Mouse (Mus musculus): ENCODE data around the gene Klf13.

Gene Klf13

GRCm38 (mm10) chr7:63950931-63951607 lies 12.4 kb upstream of the Klf13 start:
- DNase-seq (ENCODE audit: low read depth, low spot score) = no peak

DNA sequence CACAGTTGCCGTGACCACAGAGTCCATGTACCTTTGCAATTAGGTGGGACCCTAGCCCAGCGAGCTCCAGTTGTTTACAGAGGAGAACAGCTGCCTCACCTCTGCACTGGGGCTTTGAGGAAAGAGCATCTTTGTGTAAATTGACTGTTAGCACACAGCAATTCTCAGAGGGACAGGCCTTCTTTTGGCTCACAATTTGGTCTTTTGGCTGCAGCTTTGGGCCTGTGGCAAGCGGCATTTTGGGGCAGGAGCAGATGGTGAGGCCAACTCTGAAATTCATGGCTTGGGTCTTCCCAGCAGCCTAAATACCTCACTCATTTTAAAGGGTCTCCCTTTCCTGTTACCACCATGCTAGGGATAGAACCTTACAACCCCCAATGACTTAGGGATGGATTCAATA lies 10.5 kb upstream of the Klf13 start:
- DNase-seq (ENCODE audit: low read depth, low spot score) = no peak

- DNase-seq (ENCODE audit: low read depth, low spot score) = peak; percentile 93
These were observed 9.1 kb upstream of the Klf13 start for GRCm38 (mm10) chr7:63947514-63948487.

GRCm38 (mm10) chr7:63943946-63944345 lies 5.2 kb upstream of the Klf13 start:
- DNase-seq (ENCODE audit: low read depth, low spot score) = no peak

DNA sequence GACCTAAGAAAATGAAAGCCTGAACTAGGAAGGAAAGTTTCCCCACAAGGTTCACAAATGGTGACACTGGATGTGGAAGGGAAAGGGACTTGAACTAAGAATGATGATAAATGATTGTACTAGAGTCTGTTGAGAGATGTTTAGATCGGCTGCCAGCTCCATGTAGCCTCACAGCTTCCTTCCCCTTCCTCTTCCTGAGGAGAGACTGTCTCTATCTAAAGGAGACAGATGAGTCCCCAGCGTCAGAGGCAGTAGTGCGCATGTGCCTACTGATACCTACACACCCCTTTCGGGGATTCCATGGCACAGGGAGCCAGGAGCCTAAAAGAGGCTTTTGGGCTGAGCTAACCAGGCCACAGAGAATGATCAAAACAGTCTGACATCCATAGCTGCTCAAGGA lies 2.8 kb upstream of the Klf13 start:
- DNase-seq (ENCODE audit: low read depth, low spot score) = no peak

- no peak for DNase-seq (ENCODE audit: low read depth, low spot score)
These were observed 2.3 kb upstream of the Klf13 start for GRCm38 (mm10) chr7:63941050-63941449.

- DNase-seq (ENCODE audit: low read depth, low spot score) = no peak
These were observed 1.6 kb upstream of the Klf13 start for GRCm38 (mm10) chr7:63940321-63940720.

DNA sequence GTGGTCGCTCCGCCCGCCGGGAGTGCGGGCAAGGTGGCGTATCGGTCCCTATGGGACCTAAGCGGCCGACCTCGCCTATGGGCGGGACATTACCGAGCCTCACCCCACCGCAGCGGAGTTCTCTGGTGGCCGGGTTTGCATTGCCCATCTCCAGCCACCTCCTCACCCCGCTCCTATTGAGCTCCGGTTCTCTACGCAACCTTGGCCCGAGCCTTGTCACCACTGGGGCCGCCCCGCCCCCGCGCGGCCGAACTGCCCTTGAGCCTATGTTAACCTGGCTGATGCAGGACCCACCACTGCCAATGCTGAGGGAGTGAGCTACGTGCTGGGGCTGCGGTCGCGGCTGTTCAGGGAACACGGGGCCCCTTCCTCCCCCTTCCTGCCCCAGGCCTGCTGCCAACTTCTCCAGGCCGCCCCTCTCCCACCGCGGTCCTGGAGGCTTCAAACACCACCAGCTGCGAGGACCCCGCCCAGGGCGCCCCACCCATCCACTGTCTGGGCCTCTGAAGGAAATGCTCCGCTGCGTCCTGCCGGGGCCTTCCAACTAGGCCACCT lies 759 bp upstream of the Klf13 start:
- DNase-seq (ENCODE audit: low read depth, low spot score) = peak; percentile 84

DNA sequence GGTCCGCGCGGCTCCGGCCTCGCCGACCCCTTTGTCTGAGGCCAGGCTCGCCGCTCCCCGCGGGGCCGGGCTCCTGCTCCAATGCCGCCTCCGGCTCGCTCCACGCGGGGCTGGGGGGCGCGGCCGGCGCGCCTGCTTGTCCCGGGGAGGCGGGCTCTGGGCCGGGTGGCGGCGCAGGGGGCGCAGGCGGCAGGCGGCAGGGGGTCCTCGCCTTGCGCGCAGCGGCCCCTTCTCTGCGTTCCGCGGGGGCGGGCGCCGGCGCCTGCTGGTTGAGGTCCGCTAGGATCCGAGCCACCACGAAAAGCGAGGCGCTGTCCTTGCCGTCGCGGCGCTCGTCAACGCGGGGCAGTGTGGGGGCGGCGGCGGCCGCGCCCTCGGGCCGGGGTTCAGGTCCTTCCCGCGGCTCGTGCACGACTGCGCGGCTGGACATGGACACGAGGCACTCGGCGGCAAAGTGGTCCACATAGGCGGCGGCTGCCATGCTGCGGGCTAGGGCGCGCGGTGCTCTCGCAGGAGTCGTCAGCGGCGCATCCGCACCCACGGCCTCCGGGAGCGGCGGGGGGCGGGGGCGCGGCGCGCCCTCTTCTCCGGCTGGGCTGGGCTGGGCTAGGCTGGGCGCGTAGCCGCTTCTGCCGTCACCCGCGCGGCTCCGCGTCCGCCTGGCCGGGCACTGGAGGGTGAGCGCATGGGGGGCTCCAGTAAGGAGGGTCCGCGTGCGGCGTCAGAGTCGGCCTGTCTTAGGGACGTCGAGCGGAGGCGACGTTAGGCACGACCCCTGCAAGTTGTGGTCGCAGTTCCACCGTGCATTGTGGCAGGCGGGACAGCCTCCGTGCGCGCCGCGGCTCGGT lies 425 bp downstream of the Klf13 start:
- no peak for DNase-seq (ENCODE audit: low read depth, low spot score)

- DNase-seq (ENCODE audit: low read depth, low spot score) = peak; percentile 87
These were observed 1.3 kb downstream of the Klf13 start for GRCm38 (mm10) chr7:63937236-63938065.

GRCm38 (mm10) chr7:63936986-63937235 lies 1.8 kb downstream of the Klf13 start:
- no peak for DNase-seq (ENCODE audit: low read depth, low spot score)

- DNase-seq (ENCODE audit: low read depth, low spot score) = peak; percentile 90
These were observed 2.3 kb downstream of the Klf13 start for GRCm38 (mm10) chr7:63936188-63936985.

DNA sequence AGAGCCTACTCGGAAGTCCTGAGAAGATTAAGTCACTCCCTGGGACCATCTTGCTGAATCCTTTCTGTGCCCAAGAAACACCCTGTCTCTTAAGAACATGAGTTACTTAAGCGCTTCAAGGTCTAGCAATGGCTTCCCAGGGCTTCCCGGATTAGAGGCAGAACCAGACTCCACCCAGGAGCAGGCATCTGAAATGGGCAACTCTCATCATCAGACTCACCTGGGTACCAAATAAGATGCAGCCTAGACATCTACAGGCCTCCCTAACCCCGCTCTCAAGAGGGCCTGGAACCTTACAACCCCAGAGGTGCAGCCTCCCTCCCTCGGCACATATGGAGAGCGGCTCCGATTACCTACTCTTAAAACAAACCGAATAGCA lies 2.9 kb downstream of the Klf13 start:
- no peak for DNase-seq (ENCODE audit: low read depth, low spot score)

GRCm38 (mm10) chr7:63934530-63934929 lies 4.2 kb downstream of the Klf13 start:
- DNase-seq (ENCODE audit: low read depth, low spot score) = no peak

- no peak for DNase-seq (ENCODE audit: low read depth, low spot score)
These were observed 4.8 kb downstream of the Klf13 start for GRCm38 (mm10) chr7:63933905-63934304.

DNA sequence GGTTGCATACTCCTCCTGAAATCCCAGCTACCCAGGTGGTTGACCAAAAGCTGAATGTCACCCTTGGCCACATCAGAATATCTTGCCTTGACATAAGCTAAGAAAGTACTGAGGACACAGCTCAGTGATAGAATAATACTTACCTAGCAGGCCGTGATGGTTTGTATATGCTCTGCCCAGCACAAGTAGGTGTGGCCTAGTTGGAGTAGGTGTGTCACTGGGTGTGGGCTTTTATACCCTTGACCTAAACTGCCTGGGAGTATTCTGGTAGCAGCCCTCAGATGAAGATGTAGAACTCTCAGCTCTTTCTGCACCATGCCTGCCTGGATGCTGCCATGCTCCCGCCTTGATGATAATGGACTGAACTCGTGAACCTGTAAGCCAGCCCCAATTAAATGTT lies 6.3 kb downstream of the Klf13 start:
- DNase-seq (ENCODE audit: low read depth, low spot score) = peak; percentile 45

GRCm38 (mm10) chr7:63930766-63931165 lies 7.9 kb downstream of the Klf13 start:
- DNase-seq (ENCODE audit: low read depth, low spot score) = no peak

DNA sequence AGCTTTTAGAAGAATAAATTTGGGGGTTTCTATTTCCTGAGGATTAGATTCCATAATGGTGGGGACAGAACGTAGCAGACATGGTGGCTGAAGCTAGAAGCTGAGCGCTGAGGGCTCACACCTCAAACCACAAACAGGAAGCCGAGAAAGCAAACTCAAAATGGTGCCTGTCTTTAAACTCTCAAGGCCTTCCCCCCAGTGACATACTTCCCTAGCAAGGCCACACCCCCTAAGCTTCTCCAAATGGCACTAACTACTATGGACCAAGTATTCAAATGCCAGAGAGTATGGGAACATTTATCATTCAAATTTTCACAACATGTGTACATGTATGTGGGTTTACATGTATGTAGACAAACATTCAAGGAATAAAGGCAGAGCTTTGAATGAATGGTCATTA lies 8.6 kb downstream of the Klf13 start:
- peak; percentile 70 for DNase-seq (ENCODE audit: low read depth, low spot score)

- DNase-seq (ENCODE audit: low read depth, low spot score) = no peak
These were observed 9.6 kb downstream of the Klf13 start for GRCm38 (mm10) chr7:63929080-63929479.

- no peak for DNase-seq (ENCODE audit: low read depth, low spot score)
These were observed 11.6 kb downstream of the Klf13 start for GRCm38 (mm10) chr7:63927121-63927520.

All from R1 (cell line).